Mouse (Mus musculus): ENCODE measurements around the gene Ccdc148.

Ccdc148 gene

DNA sequence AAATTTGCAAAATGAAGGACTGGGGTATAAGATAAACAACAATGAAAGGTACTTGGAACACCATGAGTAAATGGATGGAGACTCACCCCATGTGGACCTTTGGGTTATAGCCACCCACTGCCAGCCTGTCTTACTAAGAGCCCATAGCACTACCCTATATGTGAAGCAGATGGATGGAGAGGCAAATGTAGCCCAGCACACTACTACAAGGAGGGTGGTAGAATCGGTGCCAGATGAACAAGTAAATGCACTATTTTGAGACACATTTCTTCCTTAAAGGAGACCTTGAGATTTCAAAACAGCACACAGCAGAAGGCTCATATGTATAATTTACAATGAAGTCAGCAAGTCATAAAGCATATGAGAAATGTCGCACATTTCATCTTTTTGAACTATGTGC is 234.9 kb downstream of the Ccdc148 start:
- no peak for DNase-seq (ENCODE audit: low read depth in 1 of 2, low spot score in 2 of 2)

- DNase-seq (ENCODE audit: low read depth in 1 of 2, low spot score in 2 of 2): no peak
These were observed 242.1 kb downstream of the Ccdc148 start for GRCm38 (mm10) chr2:58918351-58918750.

DNA sequence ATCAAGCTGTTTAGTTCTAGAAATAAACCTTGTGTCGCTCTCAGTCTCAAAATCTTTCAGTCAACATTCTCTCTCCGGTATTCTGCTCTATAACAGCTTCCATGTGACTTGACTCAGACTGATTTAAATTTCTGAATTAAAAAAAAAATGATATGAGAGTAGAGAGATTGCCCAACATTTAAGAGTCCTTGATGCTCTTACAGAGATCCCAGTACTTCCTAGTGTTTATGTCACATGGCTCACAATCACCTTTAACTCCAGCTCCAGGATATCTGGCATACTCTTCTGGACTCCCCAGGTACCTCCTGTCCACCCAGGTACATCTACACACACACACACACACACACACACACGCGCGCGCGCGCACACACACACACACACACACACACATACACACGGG is 248.1 kb downstream of the Ccdc148 start:
- no peak for DNase-seq (ENCODE audit: low read depth in 1 of 2, low spot score in 2 of 2)

DNA sequence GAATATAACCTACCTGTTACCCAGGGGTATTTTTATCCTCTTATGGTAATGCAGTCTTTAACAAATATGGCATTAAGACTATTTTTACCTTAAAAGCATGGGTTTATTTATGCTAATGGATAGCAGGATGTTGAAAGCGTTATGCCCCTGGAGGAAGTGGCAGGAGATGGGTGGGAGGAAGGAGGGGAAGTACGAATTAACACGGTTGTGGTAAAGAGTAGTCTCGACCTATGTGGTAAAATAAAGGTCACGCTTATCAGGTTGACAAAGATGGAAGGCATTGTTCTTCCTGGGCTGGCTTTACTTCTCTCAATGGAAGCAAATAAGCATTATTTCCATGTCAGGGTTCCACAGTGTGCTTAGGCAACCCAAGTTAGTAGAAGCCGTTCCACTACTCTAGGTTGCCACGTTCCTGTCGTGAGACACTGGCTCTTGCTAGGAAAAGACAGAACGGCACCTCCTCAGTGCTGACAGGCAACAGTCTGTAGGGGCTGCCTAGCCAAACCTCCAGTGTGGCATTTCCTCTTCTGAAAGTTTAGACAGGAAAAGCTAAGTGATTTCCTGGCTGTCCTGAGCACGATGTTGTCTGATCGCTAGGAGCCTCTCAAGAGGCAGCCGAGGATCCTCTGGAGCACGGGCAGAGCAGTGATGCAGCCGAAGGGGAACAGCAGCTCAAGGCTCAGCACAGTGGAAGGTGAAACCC is 253.5 kb downstream of the Ccdc148 start:
- DNase-seq (ENCODE audit: low read depth in 1 of 2, low spot score in 2 of 2): no peak

DNA sequence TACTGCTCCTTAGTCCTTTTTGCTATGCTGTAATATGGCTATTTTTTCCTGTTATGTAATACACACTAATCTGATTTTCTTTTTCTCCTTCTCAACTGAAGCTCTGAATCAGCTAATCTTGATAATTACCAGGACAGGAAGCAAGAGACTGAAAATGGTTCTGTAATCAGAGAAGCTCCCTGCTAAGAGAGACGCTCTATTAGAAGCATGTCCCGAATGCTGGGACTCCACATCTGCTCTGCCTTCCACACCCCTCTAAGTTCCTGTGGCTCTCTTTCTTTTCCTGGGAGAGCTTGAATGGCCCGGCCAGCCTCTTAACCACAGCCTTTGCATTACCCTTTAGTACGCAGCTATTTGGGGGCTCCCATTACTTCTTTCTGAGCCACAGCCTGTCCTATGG is 255.4 kb downstream of the Ccdc148 start:
- DNase-seq (ENCODE audit: low read depth in 1 of 2, low spot score in 2 of 2): no peak

GRCm38 (mm10) chr2:58879876-58880275 is 280.6 kb downstream of the Ccdc148 start:
- no peak for DNase-seq (ENCODE audit: low read depth in 1 of 2, low spot score in 2 of 2)

GRCm38 (mm10) chr2:58859134-58859533 is 301.3 kb downstream of the Ccdc148 start, which contains the start of gene Gm11099:
Gm11099 (plus strand) TSS chr2:58859434.
- DNase-seq (ENCODE audit: low read depth in 1 of 2, low spot score in 2 of 2): no peak

GRCm38 (mm10) chr2:58844499-58844898 is 316.0 kb downstream of the Ccdc148 start:
- DNase-seq (ENCODE audit: low read depth in 1 of 2, low spot score in 2 of 2): no peak

DNA sequence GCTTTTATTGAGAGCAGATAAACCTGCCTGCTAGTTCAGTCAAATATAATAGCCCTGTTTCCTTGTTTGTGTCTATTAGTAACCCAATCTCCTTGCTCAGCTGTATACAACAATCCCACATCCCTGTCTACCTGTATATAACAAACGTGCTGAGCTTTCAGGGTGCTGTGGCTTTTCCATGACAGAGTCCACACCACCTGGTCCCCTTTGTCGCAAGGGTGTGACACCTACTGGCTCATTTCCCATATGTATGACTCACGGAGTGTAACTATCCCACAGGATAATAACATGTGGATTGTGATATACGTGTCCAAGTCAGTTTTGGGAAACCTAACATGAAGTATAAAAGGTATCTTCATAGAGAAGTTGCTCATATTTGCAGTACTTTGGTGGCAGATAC is 318.0 kb downstream of the Ccdc148 start:
- no peak for DNase-seq (ENCODE audit: low read depth in 1 of 2, low spot score in 2 of 2)

- DNase-seq (ENCODE audit: low read depth in 1 of 2, low spot score in 2 of 2): no peak
These were observed 319.5 kb downstream of the Ccdc148 start for GRCm38 (mm10) chr2:58841021-58841420.

GRCm38 (mm10) chr2:58832253-58832980 is 328.1 kb downstream of the Ccdc148 start:
- DNase-seq (ENCODE audit: low read depth in 1 of 2, low spot score in 2 of 2): no peak

GRCm38 (mm10) chr2:58829981-58830742 is 330.3 kb downstream of the Ccdc148 start:
- no peak for DNase-seq (ENCODE audit: low read depth in 1 of 2, low spot score in 2 of 2)

DNA sequence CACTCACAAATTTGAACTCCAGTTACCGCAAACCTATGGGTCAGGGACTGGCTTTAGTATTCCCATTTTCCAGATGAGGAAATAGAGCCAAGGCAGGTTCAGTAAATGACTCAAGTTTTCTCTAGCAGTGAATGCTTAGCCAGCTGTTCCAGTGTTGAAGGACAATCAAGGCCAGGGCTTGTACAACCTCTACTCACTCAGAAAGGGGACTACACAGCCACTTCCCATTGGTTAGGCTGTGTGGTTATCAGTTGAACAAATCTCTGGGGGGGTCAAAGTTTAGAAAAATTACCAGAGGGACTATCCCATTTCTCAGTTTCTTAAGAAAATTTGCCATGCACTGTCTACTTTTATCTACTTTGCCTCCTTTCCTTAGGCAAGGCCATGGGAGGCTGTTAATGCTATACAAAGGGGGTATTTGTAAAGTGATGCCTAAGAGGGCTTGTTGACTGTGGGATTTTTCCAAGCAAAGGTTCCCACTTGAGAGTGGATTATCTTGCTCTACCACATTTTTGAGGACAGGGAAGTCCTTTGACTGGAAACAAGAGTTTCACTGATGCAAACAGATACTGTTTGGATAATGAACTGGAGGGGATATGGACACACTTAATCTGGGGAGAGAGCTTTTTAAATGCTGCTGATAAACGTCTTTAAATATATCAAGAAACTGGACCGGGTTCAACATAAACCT is 331.4 kb downstream of the Ccdc148 start:
- DNase-seq (ENCODE audit: low read depth in 1 of 2, low spot score in 2 of 2): no peak

DNA sequence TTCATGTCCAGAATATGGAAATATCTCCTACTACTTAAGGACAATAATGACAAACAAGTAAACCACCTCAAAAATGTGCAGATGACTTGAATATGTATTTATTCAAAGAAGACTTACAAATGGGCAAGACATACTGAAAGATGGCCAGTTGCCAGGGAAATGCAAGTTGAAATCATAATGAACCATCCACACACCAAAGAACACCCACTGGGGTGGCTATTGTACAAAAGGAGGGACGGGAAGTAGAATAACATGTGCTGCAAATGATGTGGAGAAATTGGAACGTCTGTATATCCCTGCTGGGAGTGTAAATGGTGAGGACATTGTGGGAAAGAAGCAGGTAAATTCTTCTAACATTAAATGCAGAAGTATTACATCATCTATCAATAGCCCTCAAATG is 347.5 kb downstream of the Ccdc148 start:
- DNase-seq (ENCODE audit: low read depth in 1 of 2, low spot score in 2 of 2): no peak

DNA sequence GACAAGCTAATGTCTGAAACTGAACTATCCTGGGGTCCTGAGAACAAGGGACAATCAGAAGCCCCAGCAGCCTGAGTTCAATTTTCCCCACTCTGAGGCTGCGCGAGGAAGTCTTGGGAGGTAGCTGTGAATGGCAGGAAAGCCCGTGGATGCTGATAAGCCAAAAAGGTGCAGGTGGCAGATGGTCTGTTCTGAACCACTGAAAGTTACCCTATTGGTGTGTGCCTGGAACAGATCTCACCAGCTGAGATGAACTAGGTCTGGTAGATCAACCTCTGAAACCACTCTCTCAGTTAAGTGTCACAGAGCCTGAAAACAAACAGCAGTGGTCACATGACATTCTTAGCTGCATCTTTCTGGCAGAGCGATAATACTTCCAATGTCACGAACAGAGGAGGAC is 360.9 kb downstream of the Ccdc148 start:
- DNase-seq (ENCODE audit: low read depth in 1 of 2, low spot score in 2 of 2): no peak

DNA sequence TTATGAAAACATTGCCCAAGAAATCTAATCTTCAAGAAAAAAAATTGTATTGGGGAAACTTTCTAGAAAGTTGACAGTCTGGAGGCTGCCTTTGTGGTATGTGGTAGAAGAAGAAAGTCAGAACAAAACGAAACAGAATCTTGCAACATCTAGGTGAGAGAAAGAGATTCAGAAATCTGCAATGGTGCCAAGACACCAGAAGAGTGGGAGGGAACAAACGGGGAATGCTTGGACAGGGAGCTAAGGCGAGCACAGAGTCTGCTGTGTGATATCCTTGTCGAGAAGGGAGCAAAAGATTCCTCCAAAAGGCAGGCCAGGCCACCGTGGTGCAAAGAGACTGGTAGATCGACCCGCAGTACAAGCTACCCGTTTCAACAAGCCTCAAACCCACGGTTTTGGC is 361.4 kb downstream of the Ccdc148 start:
- DNase-seq (ENCODE audit: low read depth in 1 of 2, low spot score in 2 of 2): no peak

- DNase-seq (ENCODE audit: low read depth in 1 of 2, low spot score in 2 of 2): no peak
These were observed 363.0 kb downstream of the Ccdc148 start for GRCm38 (mm10) chr2:58797506-58797905.

GRCm38 (mm10) chr2:58795432-58795831 is 365.1 kb downstream of the Ccdc148 start:
- no peak for DNase-seq (ENCODE audit: low read depth in 1 of 2, low spot score in 2 of 2)

GRCm38 (mm10) chr2:58794489-58794888 is 366.0 kb downstream of the Ccdc148 start:
- DNase-seq (ENCODE audit: low read depth in 1 of 2, low spot score in 2 of 2): no peak

GRCm38 (mm10) chr2:58790361-58790760 is 370.1 kb downstream of the Ccdc148 start:
- DNase-seq (ENCODE audit: low read depth in 1 of 2, low spot score in 2 of 2): no peak

- DNase-seq (ENCODE audit: low read depth in 1 of 2, low spot score in 2 of 2): no peak
These were observed 370.5 kb downstream of the Ccdc148 start for GRCm38 (mm10) chr2:58789934-58790333.

Measured in monocyte, adult 2 months (primary cell).